Mouse (Mus musculus) liver, embryonic 11.5 days (tissue): Measurements from ENCODE around the gene Camkmt. TPM values are rescaled to one million over a fixed set of nuclear protein-coding genes. Genes with fewer than 3 reads are reported as not detected.

Source experiments
- ATAC-seq: fragments of 200-750 bp; cut with Nextera tagmentation; replicated peaks from 2 replicates; pipeline ENCODE4 v1.8.0; 2017; ENCODE audit warnings: moderate number of reproducible peaks, mild to moderate bottlenecking, moderate TSS enrichment, moderate library complexity; ENCODE audit not compliant: low FRiP score
- DNase-seq: peaks from one replicate; pipeline ENCODE4 v3.0.0-alpha.2; 2017; ENCODE audit warnings: low spot score
- H3K27ac ChIP-seq: fragments of 300-500 bp; sonication (generic); 2 replicates; pipeline ENCODE4 v1.5.1; 2014; ENCODE audit warnings: mild to moderate bottlenecking, low read depth, low read length, control low read depth
- H3K27me3 ChIP-seq: fragments of 300-500 bp; sonication (generic); replicated peaks from 2 replicates; pipeline ENCODE4 v1.6.1; 2014; ENCODE audit warnings: low read length, mixed read lengths; ENCODE audit not compliant: control insufficient read depth, insufficient read depth
- H3K36me3 ChIP-seq: fragments of 300-500 bp; sonication (generic); 2 replicates; pipeline ENCODE4 v1.6.1; 2014; ENCODE audit warnings: mild to moderate bottlenecking, low read length, moderate library complexity, mixed read lengths; ENCODE audit not compliant: control insufficient read depth, insufficient read depth
- H3K4me1 ChIP-seq: fragments of 300-500 bp; sonication (generic); replicated peaks from 2 replicates; pipeline ENCODE4 v1.6.1; 2014; ENCODE audit warnings: low read length, mixed read lengths; ENCODE audit not compliant: control insufficient read depth, insufficient read depth
- H3K4me2 ChIP-seq: fragments of 300-500 bp; sonication (generic); 2 replicates; pipeline ENCODE4 v1.6.1; 2014; ENCODE audit warnings: mild to moderate bottlenecking, control low read depth, moderate library complexity
- H3K4me3 ChIP-seq: fragments of 300-500 bp; sonication (generic); 2 replicates; pipeline ENCODE4 v1.5.1; 2014; ENCODE audit warnings: low read depth, low read length, control low read depth
- H3K9ac ChIP-seq: fragments of 300-500 bp; sonication (generic); 2 replicates; pipeline ENCODE4 v1.6.1; 2014; ENCODE audit warnings: low read depth, low read length, control low read depth
- H3K9me3 ChIP-seq: fragments of 300-500 bp; sonication (generic); 2 replicates; pipeline ENCODE4 v1.6.1; 2016; ENCODE audit warnings: low read length, inconsistent platforms, mixed read lengths; ENCODE audit not compliant: control insufficient read depth
- WGBS: fragments of 180-500 bp; shearing (Covaris S2); extraction: QIAGEN DNeasy Blood & Tissue Kit; methylation state at CpG from one replicate; pipeline ENCODE4 v1.1.7; 2014; 5-methylcytosine and 5-hydroxymethylcytosine counted together
- polyA plus RNA-seq: library from polyadenylated mRNA; unstranded; fragments of >200 nt; fragmentation: Nextera tagmentation; extraction: Ambion mirVana; gene quantifications from 2 replicates; pipeline ENCODE4 v1.2.1, GENCODE M21; 2014

Gene Camkmt
- polyA plus RNA-seq, 1 experiment from 2014 or later = 6.4 TPM

DNA sequence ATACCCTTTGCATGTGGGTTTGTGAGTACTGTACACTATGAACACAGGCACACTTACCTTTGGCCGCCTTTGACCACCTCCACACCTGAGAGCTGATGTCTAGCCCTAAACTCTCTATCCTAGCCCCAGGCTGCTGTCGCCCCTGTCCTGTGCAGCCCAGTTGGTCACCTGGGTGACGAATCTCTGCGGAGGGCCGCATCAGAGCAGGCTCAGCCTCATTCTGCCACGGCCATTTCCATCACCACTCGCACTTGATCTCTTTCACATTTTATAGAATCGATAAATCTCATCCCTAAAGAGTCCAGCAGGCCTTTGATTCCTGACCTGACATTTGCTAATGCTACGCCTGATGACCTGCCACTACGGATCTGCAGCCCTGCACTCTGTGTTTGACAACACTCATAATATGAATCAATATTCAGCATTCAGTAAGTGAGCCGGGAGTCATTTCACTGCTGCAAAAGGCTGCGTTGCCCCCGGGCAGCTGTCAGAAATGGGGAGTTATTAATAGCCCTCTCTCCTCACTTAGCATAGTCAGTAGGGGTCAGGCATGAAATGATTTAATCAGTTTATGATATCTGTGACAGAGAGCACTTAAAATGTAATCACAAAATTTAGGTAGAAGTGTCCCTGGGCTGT lies 168.5 kb downstream of the Camkmt start:
- Histone ChIP-seq H3K9ac (no peak overlapping the region), H3K36me3 (no peaks in the 10 kb centered on the region), H3K9me3 (no peaks in the 10 kb centered on the region), H3K27me3 (no peaks in the 10 kb centered on the region), H3K4me2 (no peak overlapping the region), H3K4me1 (no peaks in the 10 kb centered on the region), H3K27ac (no peak overlapping the region), H3K4me3 (no peak overlapping the region)
- 82% methylated on average over 13 of the region's 13 CpGs for WGBS
- DNase-seq (no peak), ATAC-seq (no peak)

DNA sequence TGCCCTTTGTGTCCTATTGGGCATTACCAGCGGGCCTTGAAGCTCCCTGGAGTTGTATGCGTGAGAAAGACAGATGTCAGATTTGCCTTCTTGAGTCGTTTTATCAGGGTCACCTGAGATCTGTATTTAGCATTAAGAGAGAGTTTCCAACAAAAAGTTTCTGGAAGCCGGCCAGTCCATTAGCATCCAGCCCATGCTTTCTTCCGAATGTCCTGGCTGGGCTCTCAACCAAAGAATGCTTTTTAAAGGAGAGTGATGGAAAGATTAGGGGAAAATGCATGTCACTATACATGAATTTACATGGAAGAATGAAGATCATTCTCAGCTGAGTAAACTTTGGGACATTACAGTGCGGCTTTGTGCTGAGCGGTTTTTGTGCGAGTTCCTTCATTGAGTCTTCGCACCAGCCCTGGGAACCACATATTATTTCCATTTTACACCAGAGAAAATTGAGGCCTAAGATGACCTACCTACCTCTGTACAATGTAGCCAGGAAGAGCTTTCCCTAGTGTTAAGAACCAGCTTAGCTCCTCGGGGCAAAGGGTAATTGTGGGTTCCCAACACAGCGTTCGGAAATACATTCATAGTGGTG lies 176.6 kb downstream of the Camkmt start:
- DNase-seq (no peak), ATAC-seq (no peak)
- no peak overlapping the region for H3K4me3 ChIP-seq
- H3K27me3 ChIP-seq = no peaks in the 10 kb centered on the region
- H3K4me2 ChIP-seq = no peak overlapping the region
- H3K36me3 ChIP-seq = no peaks in the 10 kb centered on the region
- no peaks in the 10 kb centered on the region for H3K9me3 ChIP-seq
- H3K9ac ChIP-seq = no peak overlapping the region
- no peak overlapping the region for H3K27ac ChIP-seq
- WGBS = 85% methylated on average over 12 of the region's 12 CpGs
- H3K4me1 ChIP-seq = no peaks in the 10 kb centered on the region

- ATAC-seq (no peak), DNase-seq (no peak)
- Histone ChIP-seq H3K4me2 (no peak overlapping the region), H3K27me3 (no peaks in the 10 kb centered on the region), H3K4me1 (no peaks in the 10 kb centered on the region), H3K4me3 (no peak overlapping the region), H3K27ac (no peak overlapping the region), H3K9me3 (no peaks in the 10 kb centered on the region), H3K36me3 (no peaks in the 10 kb centered on the region), H3K9ac (no peak overlapping the region)
- 87% methylated on average over 20 of the region's 20 CpGs for WGBS
These were observed 181.3 kb downstream of the Camkmt start for GRCm38 (mm10) chr17:85271466-85272175.

DNA sequence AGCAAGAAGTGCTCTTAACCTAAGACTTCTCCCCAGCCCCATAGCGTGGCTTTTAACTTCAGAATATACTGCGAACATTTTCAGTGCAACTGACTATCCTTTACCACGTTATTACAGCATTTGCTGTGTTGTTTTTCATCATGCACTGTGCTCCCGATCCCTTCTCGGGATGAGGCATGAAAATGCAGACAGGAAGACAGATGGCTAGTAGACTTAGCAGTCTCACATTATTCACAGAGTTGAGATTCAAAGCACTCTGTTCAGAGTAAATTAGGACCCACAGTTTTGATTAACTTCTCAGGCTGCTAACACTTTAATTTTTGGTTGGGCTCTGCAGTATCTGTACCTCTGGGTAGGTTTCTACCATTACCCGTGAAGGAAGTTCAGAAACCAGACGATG lies 189.4 kb downstream of the Camkmt start:
- Histone ChIP-seq H3K4me2 (no peak overlapping the region), H3K9ac (no peak overlapping the region), H3K36me3 (no peaks in the 10 kb centered on the region), H3K4me1 (no peaks in the 10 kb centered on the region), H3K27me3 (no peaks in the 10 kb centered on the region), H3K4me3 (no peak overlapping the region), H3K27ac (no peak overlapping the region), H3K9me3 (no peaks in the 10 kb centered on the region)
- no peak for ATAC-seq
- 79% methylated on average over 7 of the region's 7 CpGs for WGBS
- no peak for DNase-seq

GRCm38 (mm10) chr17:85282447-85282846 lies 192.1 kb downstream of the Camkmt start:
- no peak overlapping the region for H3K27ac ChIP-seq
- H3K36me3 ChIP-seq = no peaks in the 10 kb centered on the region
- H3K4me3 ChIP-seq = no peak overlapping the region
- no peaks in the 10 kb centered on the region for H3K4me1 ChIP-seq
- no peaks in the 10 kb centered on the region for H3K9me3 ChIP-seq
- WGBS = 58% methylated on average over 5 of the region's 5 CpGs
- H3K4me2 ChIP-seq = no peak overlapping the region
- H3K27me3 ChIP-seq = no peaks in the 10 kb centered on the region
- ATAC-seq (no peak), DNase-seq (no peak)
- no peak overlapping the region for H3K9ac ChIP-seq

DNA sequence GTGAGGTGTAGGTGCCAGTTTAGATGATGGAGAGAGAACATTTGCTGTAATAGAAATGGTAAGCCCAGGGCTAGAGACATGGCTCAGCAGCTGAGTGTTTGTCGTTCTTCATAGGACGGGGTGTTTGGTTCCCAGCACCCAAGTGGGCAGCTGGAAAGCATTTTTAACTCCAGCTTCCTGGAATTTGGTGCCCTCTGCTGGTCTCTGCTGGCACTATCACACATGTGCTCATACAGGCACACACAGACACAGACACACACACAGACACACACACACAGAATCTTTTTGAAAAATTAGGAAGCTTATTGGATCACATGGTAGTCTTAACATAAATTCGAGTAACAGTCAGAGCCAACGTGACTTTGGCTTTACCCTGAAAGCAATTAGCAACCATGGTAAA lies 200.8 kb downstream of the Camkmt start:
- H3K4me2 ChIP-seq = no peak overlapping the region
- no peak overlapping the region for H3K9ac ChIP-seq
- ATAC-seq (no peak), DNase-seq (no peak)
- no peaks in the 10 kb centered on the region; the same call in 1 of the 2 replicates for H3K9me3 ChIP-seq
- H3K27me3 ChIP-seq = no peaks in the 10 kb centered on the region
- no peak overlapping the region for H3K4me3 ChIP-seq
- no peaks in the 10 kb centered on the region for H3K36me3 ChIP-seq
- H3K4me1 ChIP-seq = no peaks in the 10 kb centered on the region
- H3K27ac ChIP-seq = no peak overlapping the region
- WGBS = 87% methylated on average over 4 of the region's 4 CpGs

- H3K4me2 ChIP-seq = no peak overlapping the region
- H3K36me3 ChIP-seq = no peaks in the 10 kb centered on the region
- no peak overlapping the region for H3K9ac ChIP-seq
- no peak overlapping the region for H3K4me3 ChIP-seq
- DNase-seq (no peak), ATAC-seq (no peak)
- 94% methylated on average over 5 of the region's 5 CpGs for WGBS
- no peaks in the 10 kb centered on the region; the same call in 1 of the 2 replicates for H3K9me3 ChIP-seq
- H3K27me3 ChIP-seq = no peaks in the 10 kb centered on the region
- no peak overlapping the region for H3K27ac ChIP-seq
- no peaks in the 10 kb centered on the region for H3K4me1 ChIP-seq
These were observed 201.2 kb downstream of the Camkmt start for GRCm38 (mm10) chr17:85291601-85292000.

GRCm38 (mm10) chr17:85292276-85292675 lies 201.9 kb downstream of the Camkmt start:
- Histone ChIP-seq H3K9me3 (no peaks in the 10 kb centered on the region; the same call in 1 of the 2 replicates), H3K27ac (no peak overlapping the region), H3K27me3 (no peaks in the 10 kb centered on the region), H3K9ac (no peak overlapping the region), H3K4me1 (no peaks in the 10 kb centered on the region), H3K4me3 (no peak overlapping the region), H3K36me3 (no peaks in the 10 kb centered on the region), H3K4me2 (no peak overlapping the region)
- ATAC-seq (no peak), DNase-seq (no peak)
- 72% methylated on average over 6 of the region's 6 CpGs for WGBS

- Histone ChIP-seq H3K36me3 (no peaks in the 10 kb centered on the region), H3K27me3 (no peaks in the 10 kb centered on the region), H3K9me3 (no peaks in the 10 kb centered on the region), H3K4me3 (no peak overlapping the region), H3K27ac (no peak overlapping the region), H3K4me2 (no peak overlapping the region), H3K9ac (no peak overlapping the region), H3K4me1 (no peaks in the 10 kb centered on the region)
- WGBS = 87% methylated on average over 3 of the region's 3 CpGs
- ATAC-seq = no peak
- DNase-seq = no peak
These were observed 213.3 kb downstream of the Camkmt start for GRCm38 (mm10) chr17:85303686-85304085.
